Mouse (Mus musculus): ENCODE measurements around the gene Tes3-ps. TPM values are rescaled to one million over a fixed set of nuclear protein-coding genes. Genes with fewer than 3 reads are reported as not detected.

Gene Tes3-ps
- polyA plus RNA-seq, 1 experiment from 2014 or later = 0.56 TPM

DNA sequence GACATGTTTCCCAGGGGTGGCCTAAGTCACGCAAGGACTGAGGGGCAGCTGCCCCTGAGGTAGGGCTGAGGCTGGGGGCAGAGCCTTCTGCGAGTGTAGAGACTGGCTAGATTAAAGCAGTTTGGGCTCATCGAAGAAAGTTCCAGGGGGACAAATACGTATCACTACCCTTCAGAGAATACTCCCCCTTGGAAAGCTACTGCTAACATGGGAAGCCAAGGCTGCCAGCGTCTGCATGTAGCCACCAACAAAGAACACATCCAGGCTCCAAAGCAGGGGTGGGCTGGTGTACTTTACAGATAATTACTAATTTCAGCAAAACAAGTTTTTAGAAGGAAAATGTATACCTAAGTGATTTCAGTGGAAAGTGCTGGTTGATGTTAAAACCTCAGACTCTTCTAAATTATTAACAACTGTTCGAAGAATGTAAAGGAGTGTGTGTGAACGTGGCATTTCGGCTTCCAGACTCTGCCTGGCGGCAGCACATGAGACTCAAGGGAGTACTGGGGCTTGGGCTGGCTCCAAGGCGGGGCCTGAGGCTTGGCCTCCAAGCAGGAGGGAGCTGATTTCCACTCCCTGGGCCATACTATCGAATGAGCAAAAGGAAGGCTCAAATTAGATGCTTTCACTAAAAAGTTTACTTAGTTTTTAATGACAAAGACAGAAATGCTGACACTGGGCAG is 26.6 kb upstream of the Tes3-ps start:
- Histone ChIP-seq H3K36me3 (ENCODE audit: control insufficient read depth, insufficient read depth, low read length) (no peaks in the 10 kb centered on the region; the same call in 1 of the 2 replicates), H3K27ac (ENCODE audit: low read length) (peak overlapping the region; percentile 6; the same call in 1 of the 2 replicates), H3K4me1 (ENCODE audit: control insufficient read depth, insufficient read depth, low read length) (peaks cover 2% of the 10 kb centered on the region; the same call in 1 of the 2 replicates), H3K9ac (ENCODE audit: low read depth, low read length) (no peak overlapping the region), H3K9me3 (ENCODE audit: control insufficient read depth, low read length) (no peaks in the 10 kb centered on the region), H3K4me2 (ENCODE audit: low read depth, low read length) (no peak overlapping the region), H3K4me3 (ENCODE audit: low read length) (no peak overlapping the region), H3K27me3 (replicated peaks; ENCODE audit: control insufficient read depth, insufficient read depth, low read length) (no peaks in the 10 kb centered on the region)
- ATAC-seq = no peak
- 78% methylated on average over 11 of the region's 11 CpGs for WGBS

DNA sequence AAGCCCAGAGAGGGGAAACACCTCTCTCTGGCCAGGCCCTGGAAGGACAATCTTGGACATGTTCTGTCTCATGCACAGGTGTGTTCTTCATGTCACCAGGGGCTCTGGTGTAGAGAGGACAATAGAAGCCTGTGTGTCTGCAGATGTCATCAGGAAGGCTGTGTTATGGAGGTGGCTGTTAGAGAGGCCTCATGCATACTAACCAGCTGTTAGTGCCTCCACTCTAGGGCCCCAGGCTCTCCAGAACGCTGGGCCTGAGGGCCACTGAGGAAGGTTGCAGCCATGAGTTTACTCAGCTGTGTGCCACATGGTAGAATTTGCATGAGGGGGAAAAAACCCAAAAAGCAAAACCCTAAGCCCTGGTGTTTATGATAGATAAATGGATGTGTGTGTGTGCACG is 25.5 kb upstream of the Tes3-ps start:
- no peaks in the 10 kb centered on the region; the same call in 1 of the 2 replicates for H3K36me3 ChIP-seq (ENCODE audit: control insufficient read depth, insufficient read depth, low read length)
- 69% methylated on average over 2 of the region's 2 CpGs for WGBS
- no peaks in the 10 kb centered on the region for H3K27me3 ChIP-seq (replicated peaks; ENCODE audit: control insufficient read depth, insufficient read depth, low read length)
- H3K4me1 ChIP-seq (ENCODE audit: control insufficient read depth, insufficient read depth, low read length) = peaks cover 2% of the 10 kb centered on the region; the same call in 1 of the 2 replicates
- H3K27ac ChIP-seq (ENCODE audit: low read length) = no peak overlapping the region
- ATAC-seq = no peak
- no peak overlapping the region for H3K4me2 ChIP-seq (ENCODE audit: low read depth, low read length)
- H3K9ac ChIP-seq (ENCODE audit: low read depth, low read length) = no peak overlapping the region
- H3K9me3 ChIP-seq (ENCODE audit: control insufficient read depth, low read length) = no peaks in the 10 kb centered on the region
- H3K4me3 ChIP-seq (ENCODE audit: low read length) = no peak overlapping the region

DNA sequence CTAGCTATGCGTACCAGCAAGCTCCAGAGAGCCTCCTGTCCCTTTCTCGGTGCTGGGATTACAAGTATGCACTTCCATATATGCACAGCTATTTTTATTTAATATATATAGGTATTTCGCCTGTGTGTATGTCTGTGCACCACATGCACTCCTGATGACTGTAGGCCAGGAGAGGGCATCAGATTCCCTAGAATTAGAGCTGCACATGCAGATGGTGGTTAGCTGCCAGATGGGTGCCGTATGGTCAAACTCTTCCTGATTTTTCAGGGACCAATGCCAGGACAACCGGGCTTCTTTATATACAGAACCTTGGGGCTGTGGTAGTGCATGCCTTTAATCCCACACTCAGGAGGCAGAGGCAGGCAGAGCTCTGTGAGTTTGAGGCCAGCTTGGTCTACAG is 24.1 kb upstream of the Tes3-ps start:
- no peak overlapping the region for H3K9ac ChIP-seq (ENCODE audit: low read depth, low read length)
- WGBS = 84% methylated on average over 5 of the region's 5 CpGs
- no peaks in the 10 kb centered on the region; the same call in 1 of the 2 replicates for H3K36me3 ChIP-seq (ENCODE audit: control insufficient read depth, insufficient read depth, low read length)
- no peak overlapping the region for H3K4me2 ChIP-seq (ENCODE audit: low read depth, low read length)
- no peak overlapping the region for H3K4me3 ChIP-seq (ENCODE audit: low read length)
- H3K27me3 ChIP-seq (replicated peaks; ENCODE audit: control insufficient read depth, insufficient read depth, low read length) = no peaks in the 10 kb centered on the region
- peaks cover 2% of the 10 kb centered on the region; the same call in 1 of the 2 replicates for H3K4me1 ChIP-seq (ENCODE audit: control insufficient read depth, insufficient read depth, low read length)
- no peak overlapping the region for H3K27ac ChIP-seq (ENCODE audit: low read length)
- no peak for ATAC-seq
- H3K9me3 ChIP-seq (ENCODE audit: control insufficient read depth, low read length) = no peaks in the 10 kb centered on the region

DNA sequence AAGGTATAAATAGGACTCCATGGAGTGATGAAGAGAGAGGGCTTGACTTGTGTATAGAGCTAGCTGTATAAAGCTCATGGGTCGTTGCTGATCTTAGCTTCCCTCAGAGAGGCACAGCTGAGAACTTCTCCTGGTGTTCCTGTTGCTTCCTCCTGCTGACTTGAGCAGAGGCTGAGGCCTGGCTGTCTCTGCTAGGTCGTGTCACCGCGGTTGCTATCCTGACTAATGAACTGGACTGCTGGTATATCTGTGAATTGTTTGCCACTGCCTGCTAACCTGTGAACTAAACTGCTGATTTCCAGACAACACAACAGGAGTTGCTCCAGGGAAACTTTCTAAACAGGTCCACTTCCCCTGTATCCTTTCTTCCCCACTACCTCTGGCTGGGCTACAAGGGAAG is 22.8 kb upstream of the Tes3-ps start:
- no peak overlapping the region for H3K4me3 ChIP-seq (ENCODE audit: low read length)
- H3K4me2 ChIP-seq (ENCODE audit: low read depth, low read length) = no peak overlapping the region
- H3K27me3 ChIP-seq (replicated peaks; ENCODE audit: control insufficient read depth, insufficient read depth, low read length) = no peaks in the 10 kb centered on the region
- H3K9ac ChIP-seq (ENCODE audit: low read depth, low read length) = no peak overlapping the region
- H3K4me1 ChIP-seq (ENCODE audit: control insufficient read depth, insufficient read depth, low read length) = peaks cover 2% of the 10 kb centered on the region; the same call in 1 of the 2 replicates
- no peaks in the 10 kb centered on the region for H3K36me3 ChIP-seq (ENCODE audit: control insufficient read depth, insufficient read depth, low read length)
- no peak for ATAC-seq
- no peaks in the 10 kb centered on the region for H3K9me3 ChIP-seq (ENCODE audit: control insufficient read depth, low read length)
- 88% methylated on average over 4 of the region's 4 CpGs for WGBS
- no peak overlapping the region for H3K27ac ChIP-seq (ENCODE audit: low read length)

DNA sequence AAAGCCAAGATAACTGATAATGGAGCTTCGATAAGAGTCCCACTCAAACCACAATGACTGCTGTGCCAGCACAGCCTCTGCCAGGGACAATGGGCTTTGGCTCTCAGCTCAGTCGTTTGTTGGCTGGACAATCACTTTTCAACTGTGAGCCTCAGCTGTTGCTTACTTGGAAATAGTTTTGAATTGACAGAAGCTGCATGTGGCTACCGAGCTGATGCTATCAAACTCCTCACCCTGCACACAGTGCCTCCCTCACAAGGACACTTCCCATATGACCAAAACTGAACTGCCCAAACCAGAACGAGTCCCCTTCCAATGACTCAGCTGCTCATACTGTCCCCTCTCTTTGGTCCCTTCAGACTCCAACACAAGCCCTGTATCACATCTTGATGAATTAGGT is 22.3 kb upstream of the Tes3-ps start:
- Histone ChIP-seq H3K4me3 (ENCODE audit: low read length) (no peak overlapping the region), H3K27ac (ENCODE audit: low read length) (no peak overlapping the region), H3K4me2 (ENCODE audit: low read depth, low read length) (no peak overlapping the region), H3K27me3 (replicated peaks; ENCODE audit: control insufficient read depth, insufficient read depth, low read length) (no peaks in the 10 kb centered on the region), H3K9me3 (ENCODE audit: control insufficient read depth, low read length) (no peaks in the 10 kb centered on the region), H3K36me3 (ENCODE audit: control insufficient read depth, insufficient read depth, low read length) (no peaks in the 10 kb centered on the region), H3K4me1 (ENCODE audit: control insufficient read depth, insufficient read depth, low read length) (peaks cover 2% of the 10 kb centered on the region; the same call in 1 of the 2 replicates), H3K9ac (ENCODE audit: low read depth, low read length) (no peak overlapping the region)
- no peak for ATAC-seq
- 65% methylated on average over 4 of the region's 4 CpGs for WGBS

DNA sequence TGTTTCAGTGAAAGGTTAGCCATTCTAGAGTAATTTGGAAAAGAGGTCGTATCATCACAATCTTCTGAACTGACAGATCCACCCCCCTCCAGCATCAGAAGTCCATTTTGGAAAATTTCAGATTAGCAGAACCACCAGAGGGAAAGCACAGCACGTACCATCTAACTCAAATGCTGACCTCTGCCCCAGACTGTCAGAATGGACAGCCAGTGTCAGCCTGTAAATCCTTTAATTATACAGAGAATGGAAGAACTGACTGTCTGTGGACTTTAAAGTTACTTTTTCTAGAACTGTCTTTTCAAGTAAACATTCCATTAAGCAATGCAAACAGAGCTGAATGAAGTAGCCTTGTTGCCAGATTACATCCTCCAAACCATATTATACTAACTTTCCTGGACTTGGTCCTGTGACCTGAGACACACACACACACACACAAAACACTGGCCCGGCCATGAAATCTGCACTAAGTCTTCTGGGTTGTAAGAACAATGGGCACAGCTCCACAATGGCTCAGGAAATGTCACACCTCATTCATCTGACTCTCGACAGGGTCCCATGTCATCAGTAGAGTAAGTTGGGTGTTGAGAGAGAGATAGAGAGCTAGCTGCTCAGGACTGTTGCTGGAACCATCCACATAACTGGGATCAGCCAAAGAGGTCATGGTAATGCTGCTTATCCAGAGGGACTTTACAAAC is 21.0 kb upstream of the Tes3-ps start:
- WGBS = 48% methylated on average over 4 of the region's 4 CpGs
- Histone ChIP-seq H3K4me2 (ENCODE audit: low read depth, low read length) (no peak overlapping the region), H3K27ac (ENCODE audit: low read length) (no peak overlapping the region)

DNA sequence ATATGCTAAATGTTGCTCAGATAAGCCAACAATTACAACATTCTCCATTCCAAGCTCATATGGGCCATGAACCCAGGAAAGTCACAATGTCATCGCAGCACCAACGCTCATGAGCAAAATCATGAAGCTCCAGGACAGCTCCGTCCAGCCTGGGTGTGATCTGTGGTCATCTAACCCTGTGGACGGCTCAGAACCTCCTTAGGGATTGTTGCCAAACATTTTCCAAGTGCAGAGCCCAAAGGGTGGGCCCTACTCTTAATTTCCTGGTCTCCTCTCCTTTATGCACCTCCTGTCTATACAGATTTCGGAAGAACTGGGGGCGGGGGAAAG is 20.5 kb upstream of the Tes3-ps start:
- no peaks in the 10 kb centered on the region for H3K27me3 ChIP-seq (replicated peaks; ENCODE audit: control insufficient read depth, insufficient read depth, low read length)
- H3K27ac ChIP-seq (ENCODE audit: low read length) = no peak overlapping the region
- WGBS = 97% methylated on average over 6 of the region's 6 CpGs
- no peaks in the 10 kb centered on the region for H3K36me3 ChIP-seq (ENCODE audit: control insufficient read depth, insufficient read depth, low read length)
- H3K4me1 ChIP-seq (ENCODE audit: control insufficient read depth, insufficient read depth, low read length) = peaks cover under 1% of the 10 kb centered on the region; the same call in 1 of the 2 replicates
- no peak overlapping the region for H3K4me3 ChIP-seq (ENCODE audit: low read length)
- no peaks in the 10 kb centered on the region for H3K9me3 ChIP-seq (ENCODE audit: control insufficient read depth, low read length)
- H3K9ac ChIP-seq (ENCODE audit: low read depth, low read length) = no peak overlapping the region
- H3K4me2 ChIP-seq (ENCODE audit: low read depth, low read length) = no peak overlapping the region
- no peak for ATAC-seq

More for the DNA sequence above, 21.0 kb upstream of the Tes3-ps start:
- Histone ChIP-seq H3K36me3 (ENCODE audit: control insufficient read depth, insufficient read depth, low read length) (no peaks in the 10 kb centered on the region), H3K9ac (ENCODE audit: low read depth, low read length) (no peak overlapping the region), H3K27me3 (replicated peaks; ENCODE audit: control insufficient read depth, insufficient read depth, low read length) (no peaks in the 10 kb centered on the region), H3K9me3 (ENCODE audit: control insufficient read depth, low read length) (no peaks in the 10 kb centered on the region), H3K4me1 (ENCODE audit: control insufficient read depth, insufficient read depth, low read length) (peaks cover 2% of the 10 kb centered on the region; the same call in 1 of the 2 replicates), H3K4me3 (ENCODE audit: low read length) (no peak overlapping the region)
- no peak for ATAC-seq

DNA sequence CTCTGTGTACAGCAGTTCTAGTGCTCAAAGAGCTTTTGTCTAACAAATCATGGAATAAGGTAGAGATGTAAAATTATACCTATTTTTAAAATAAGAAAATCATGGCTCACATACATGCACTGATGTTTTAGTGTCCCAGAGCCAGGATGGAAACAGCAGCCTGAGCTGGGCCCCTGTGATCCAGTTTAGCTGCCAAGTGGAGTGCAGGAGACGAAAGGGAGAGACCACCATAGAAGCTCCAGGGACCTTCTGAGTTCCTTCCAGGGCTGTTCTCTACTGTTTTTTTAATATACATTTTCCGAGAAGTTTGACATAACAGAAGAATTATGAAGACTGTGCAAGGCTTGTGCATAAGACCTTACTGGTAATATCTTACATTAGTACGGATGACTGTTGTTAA is 15.2 kb upstream of the Tes3-ps start:
- H3K4me2 ChIP-seq (ENCODE audit: low read depth, low read length) = no peak overlapping the region
- H3K4me1 ChIP-seq (ENCODE audit: control insufficient read depth, insufficient read depth, low read length) = peaks cover 7% of the 10 kb centered on the region; the same call in 1 of the 2 replicates
- H3K4me3 ChIP-seq (ENCODE audit: low read length) = no peak overlapping the region
- H3K36me3 ChIP-seq (ENCODE audit: control insufficient read depth, insufficient read depth, low read length) = no peaks in the 10 kb centered on the region
- H3K27ac ChIP-seq (ENCODE audit: low read length) = no peak overlapping the region
- no peak overlapping the region for H3K9ac ChIP-seq (ENCODE audit: low read depth, low read length)
- no peaks in the 10 kb centered on the region for H3K9me3 ChIP-seq (ENCODE audit: control insufficient read depth, low read length)
- no peaks in the 10 kb centered on the region for H3K27me3 ChIP-seq (replicated peaks; ENCODE audit: control insufficient read depth, insufficient read depth, low read length)
- ATAC-seq = no peak
- WGBS = 52% methylated on average over 3 of the region's 3 CpGs

DNA sequence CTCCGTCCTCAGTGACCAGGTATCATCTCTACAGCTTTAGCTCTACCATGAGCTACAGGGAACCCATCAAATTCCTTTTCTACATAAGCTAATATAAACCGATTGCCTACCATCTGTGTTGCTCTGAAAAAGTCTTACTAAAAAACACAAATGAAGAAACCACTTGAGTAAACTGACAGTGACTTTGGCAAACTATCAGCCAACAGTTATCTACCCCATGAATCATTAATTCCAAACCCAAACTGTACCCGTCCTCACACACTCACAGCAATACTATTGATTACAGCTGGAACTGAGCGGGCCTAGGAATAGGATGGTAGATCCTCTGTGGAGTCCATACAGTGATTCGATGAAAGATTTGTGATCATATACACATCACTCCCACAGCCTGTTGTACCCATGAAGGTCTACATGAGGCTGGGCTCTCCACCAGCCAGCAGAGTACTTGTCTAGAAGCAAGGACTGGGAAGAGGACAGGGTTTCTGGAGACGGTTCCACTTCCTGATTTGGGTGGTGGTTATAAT is 14.2 kb upstream of the Tes3-ps start:
- no peak overlapping the region for H3K9ac ChIP-seq (ENCODE audit: low read depth, low read length)
- H3K4me1 ChIP-seq (ENCODE audit: control insufficient read depth, insufficient read depth, low read length) = peaks cover 7% of the 10 kb centered on the region; the same call in 1 of the 2 replicates
- H3K36me3 ChIP-seq (ENCODE audit: control insufficient read depth, insufficient read depth, low read length) = no peaks in the 10 kb centered on the region
- no peak for ATAC-seq
- 80% methylated on average over 6 of the region's 6 CpGs for WGBS
- H3K9me3 ChIP-seq (ENCODE audit: control insufficient read depth, low read length) = no peaks in the 10 kb centered on the region
- no peak overlapping the region for H3K4me2 ChIP-seq (ENCODE audit: low read depth, low read length)
- no peaks in the 10 kb centered on the region for H3K27me3 ChIP-seq (replicated peaks; ENCODE audit: control insufficient read depth, insufficient read depth, low read length)
- no peak overlapping the region for H3K4me3 ChIP-seq (ENCODE audit: low read length)
- peak overlapping the region; percentile 65 for H3K27ac ChIP-seq (ENCODE audit: low read length)

All from intestine, embryonic 16.5 days (tissue).